Mouse (Mus musculus) lung, adult 2 months (tissue): ENCODE measurements around the gene Galns.

Experiments
- CTCF ChIP-seq: fragments of 200-500 bp; IDR thresholded peaks from 2 replicates; pipeline ENCODE4 v1.5.1; 2011; ENCODE audit warnings: mild to moderate bottlenecking, low read length, control low read depth; ENCODE audit not compliant: insufficient read depth
- POLR2A ChIP-seq: fragments of 200-500 bp; IDR thresholded peaks from 2 replicates; pipeline ENCODE4 v1.6.1; 2011; ENCODE audit warnings: low read depth, mild to moderate bottlenecking, control low read depth, low read length, borderline replicate concordance; ENCODE audit errors: extremely low read depth

GRCm38 (mm10) chr8:122574264-122574663 is 37.0 kb downstream of the Galns start:
- TF ChIP-seq CTCF (no peak), POLR2A (no peak)
